Mouse (Mus musculus): ENCODE data around the gene Dennd1a. TPM values are rescaled to one million over a fixed set of nuclear protein-coding genes. Genes with fewer than 3 reads are reported as not detected.

Gene Dennd1a
- polyA plus RNA-seq, 1 experiment from 2014 or later: 3.8 TPM

DNA sequence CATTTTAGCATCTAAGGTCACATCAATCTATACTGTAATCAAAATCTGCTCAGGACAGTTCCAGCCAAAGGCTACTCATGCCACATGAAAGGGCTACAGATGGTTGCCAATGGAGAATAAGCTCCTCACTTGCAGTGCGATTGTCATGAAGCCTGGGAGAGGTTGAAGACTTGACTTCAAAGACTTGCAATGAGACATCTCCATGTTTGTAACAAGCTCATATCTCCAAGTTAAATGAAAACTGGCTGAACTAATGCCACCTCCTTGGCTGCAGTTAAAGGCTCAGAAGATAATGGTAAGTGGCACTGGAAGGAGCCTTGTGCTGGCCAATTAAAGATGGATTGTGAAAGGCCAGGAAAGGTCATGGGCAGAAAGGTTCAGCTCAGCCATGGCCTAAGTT lies 247.6 kb downstream of the Dennd1a start:
- Histone ChIP-seq H3K4me2 (ENCODE audit: low read depth, low read length) (no peak overlapping the region), H3K36me3 (replicated peaks; ENCODE audit: insufficient read depth, low read length) (no peaks in the 10 kb centered on the region), H3K9me3 (ENCODE audit: low read length) (no peaks in the 10 kb centered on the region), H3K4me1 (ENCODE audit: insufficient read depth) (no peaks in the 10 kb centered on the region), H3K9ac (replicated peaks) (no peak overlapping the region), H3K27ac (ENCODE audit: low read depth) (no peak overlapping the region), H3K27me3 (ENCODE audit: insufficient read depth, low read length) (no peaks in the 10 kb centered on the region), H3K4me3 (ENCODE audit: low read depth, low read length) (no peak overlapping the region)
- TF ChIP-seq CTCF (IDR thresholded peaks at IDR 0.05; ENCODE audit: low read depth) (no peak), EP300 (IDR thresholded peaks at IDR 0.05; ENCODE audit: low read depth) (no peak)
- DNase-seq (no peak), ATAC-seq (no peak)
- 95% methylated on average over 1 of the region's 1 CpGs for WGBS (ENCODE audit: insufficient replicate concordance)

DNA sequence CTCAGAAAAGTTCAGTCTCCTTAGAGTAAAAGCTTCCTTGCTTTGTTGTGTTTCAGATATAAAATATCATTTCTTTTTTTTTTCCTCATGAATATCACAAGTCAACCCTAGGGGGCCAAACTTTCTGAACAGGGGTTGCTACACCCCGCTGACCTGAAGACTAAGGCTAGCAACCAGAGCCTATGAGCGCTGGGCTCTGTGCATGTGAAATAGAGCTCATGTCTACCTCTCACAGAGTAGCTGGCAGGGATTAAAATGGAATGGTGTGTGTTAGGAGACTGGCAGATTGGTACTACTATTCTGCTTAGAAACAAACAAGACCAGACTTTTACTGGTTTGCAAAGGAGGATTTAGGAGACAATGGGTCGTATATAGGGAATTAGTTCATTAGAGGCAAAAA lies 258.9 kb downstream of the Dennd1a start:
- no peaks in the 10 kb centered on the region for H3K27me3 ChIP-seq (ENCODE audit: insufficient read depth, low read length)

DNA sequence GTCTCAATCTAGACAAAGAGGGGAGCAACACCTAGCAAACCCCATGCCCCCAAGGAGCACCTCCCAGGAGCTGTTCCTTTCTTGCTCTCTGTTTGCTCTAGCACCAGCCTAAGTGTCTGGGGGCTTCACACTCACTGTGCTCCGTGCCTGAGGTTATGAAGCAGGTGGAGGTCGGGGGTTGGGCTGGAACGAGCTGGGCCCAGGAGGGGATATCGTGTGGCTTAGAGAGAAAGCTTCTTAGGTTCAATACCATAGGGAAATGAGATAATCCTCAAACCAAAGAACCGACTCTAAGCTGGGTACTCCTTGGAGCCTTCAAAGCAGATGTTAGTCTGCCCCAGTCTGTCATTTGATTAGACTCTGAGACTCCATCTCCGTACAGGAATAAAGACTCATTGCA lies 261.6 kb downstream of the Dennd1a start:
- H3K4me2 ChIP-seq (ENCODE audit: low read depth, low read length): no peak overlapping the region
- WGBS (ENCODE audit: insufficient replicate concordance): 68% methylated on average over 6 of the region's 6 CpGs
- no peak overlapping the region for H3K27ac ChIP-seq (ENCODE audit: low read depth)
- H3K4me1 ChIP-seq (ENCODE audit: insufficient read depth): no peaks in the 10 kb centered on the region
- no peaks in the 10 kb centered on the region for H3K27me3 ChIP-seq (ENCODE audit: insufficient read depth, low read length)
- no peak overlapping the region for H3K9ac ChIP-seq (replicated peaks)
- no peak for ATAC-seq
- no peaks in the 10 kb centered on the region for H3K36me3 ChIP-seq (replicated peaks; ENCODE audit: insufficient read depth, low read length)
- no peak for DNase-seq
- no peaks in the 10 kb centered on the region for H3K9me3 ChIP-seq (ENCODE audit: low read length)
- H3K4me3 ChIP-seq (ENCODE audit: low read depth, low read length): no peak overlapping the region
- TF ChIP-seq EP300 (IDR thresholded peaks at IDR 0.05; ENCODE audit: low read depth): no peak
- TF ChIP-seq CTCF (IDR thresholded peaks at IDR 0.05; ENCODE audit: low read depth): no peak

More for the DNA sequence above, 258.9 kb downstream of the Dennd1a start:
- no peak overlapping the region for H3K27ac ChIP-seq (ENCODE audit: low read depth)
- ATAC-seq (no peak), DNase-seq (no peak)
- TF ChIP-seq CTCF (IDR thresholded peaks at IDR 0.05; ENCODE audit: low read depth) (no peak), EP300 (IDR thresholded peaks at IDR 0.05; ENCODE audit: low read depth) (no peak)
- no peaks in the 10 kb centered on the region for H3K4me1 ChIP-seq (ENCODE audit: insufficient read depth)
- no peaks in the 10 kb centered on the region for H3K36me3 ChIP-seq (replicated peaks; ENCODE audit: insufficient read depth, low read length)
- no peak overlapping the region for H3K4me2 ChIP-seq (ENCODE audit: low read depth, low read length)
- H3K9ac ChIP-seq (replicated peaks): no peak overlapping the region
- no peak overlapping the region for H3K4me3 ChIP-seq (ENCODE audit: low read depth, low read length)
- no peaks in the 10 kb centered on the region for H3K9me3 ChIP-seq (ENCODE audit: low read length)
- WGBS (ENCODE audit: insufficient replicate concordance): 85% methylated on average over 3 of the region's 3 CpGs

DNA sequence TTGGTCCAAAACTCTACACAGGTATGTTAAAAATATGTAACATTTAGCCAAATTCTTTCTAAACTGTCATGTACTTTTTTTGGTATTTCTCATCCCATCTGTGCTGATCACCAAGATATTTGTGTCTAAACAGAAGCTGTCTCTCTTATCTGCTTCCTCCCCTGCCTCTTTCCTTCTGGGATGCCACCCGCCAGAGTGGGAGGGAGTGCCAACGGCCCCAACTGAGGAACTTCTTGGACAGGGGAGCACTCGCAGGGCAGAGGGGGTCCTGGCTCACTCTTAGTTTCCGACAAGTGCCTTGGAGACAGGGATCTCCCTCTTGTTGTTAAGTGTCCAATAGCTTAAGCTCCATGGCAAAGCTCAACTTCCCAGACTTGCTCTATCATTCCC lies 263.5 kb downstream of the Dennd1a start:
- ATAC-seq (no peak), DNase-seq (no peak)
- Histone ChIP-seq H3K36me3 (replicated peaks; ENCODE audit: insufficient read depth, low read length) (no peaks in the 10 kb centered on the region), H3K9me3 (ENCODE audit: low read length) (no peaks in the 10 kb centered on the region), H3K4me3 (ENCODE audit: low read depth, low read length) (no peak overlapping the region), H3K27ac (ENCODE audit: low read depth) (no peak overlapping the region), H3K9ac (replicated peaks) (no peak overlapping the region), H3K4me1 (ENCODE audit: insufficient read depth) (no peaks in the 10 kb centered on the region), H3K4me2 (ENCODE audit: low read depth, low read length) (no peak overlapping the region), H3K27me3 (ENCODE audit: insufficient read depth, low read length) (no peaks in the 10 kb centered on the region)
- TF ChIP-seq CTCF (IDR thresholded peaks at IDR 0.05; ENCODE audit: low read depth) (no peak), EP300 (IDR thresholded peaks at IDR 0.05; ENCODE audit: low read depth) (no peak)
- WGBS (ENCODE audit: insufficient replicate concordance): 60% methylated on average over 4 of the region's 4 CpGs

DNA sequence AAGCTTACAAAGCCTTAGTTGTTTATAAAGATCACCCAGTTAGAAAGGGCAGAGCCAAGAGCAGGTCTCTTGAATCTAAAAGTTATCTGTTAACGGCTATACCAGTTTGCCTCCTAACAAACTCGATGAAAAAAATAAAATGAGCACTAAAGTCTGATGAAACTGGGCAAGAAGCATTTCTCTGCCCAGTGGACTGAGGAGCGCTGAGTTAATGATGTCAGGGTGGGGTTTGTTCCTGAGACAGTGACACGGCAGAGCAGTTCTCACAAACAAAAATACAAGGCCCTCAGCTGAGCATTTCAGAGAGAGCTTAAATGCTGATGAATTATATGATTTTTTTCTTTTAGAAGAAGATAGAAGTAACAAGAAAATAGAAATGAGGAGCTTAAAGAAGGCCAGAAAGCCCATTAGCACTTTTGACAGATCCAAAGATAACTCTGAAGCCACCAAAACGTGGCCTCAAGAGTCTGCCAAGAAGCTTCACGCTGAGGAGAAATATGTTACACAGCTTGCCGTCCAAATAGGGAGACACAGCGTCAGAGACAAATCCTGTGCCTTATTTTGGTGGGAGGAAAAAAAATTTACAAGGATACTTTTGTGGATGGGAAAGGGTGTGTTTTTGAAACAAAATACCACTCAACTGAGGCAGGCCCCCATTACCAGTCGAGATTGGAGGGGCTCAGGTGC lies 264.0 kb downstream of the Dennd1a start:
- ATAC-seq: no peak

DNA sequence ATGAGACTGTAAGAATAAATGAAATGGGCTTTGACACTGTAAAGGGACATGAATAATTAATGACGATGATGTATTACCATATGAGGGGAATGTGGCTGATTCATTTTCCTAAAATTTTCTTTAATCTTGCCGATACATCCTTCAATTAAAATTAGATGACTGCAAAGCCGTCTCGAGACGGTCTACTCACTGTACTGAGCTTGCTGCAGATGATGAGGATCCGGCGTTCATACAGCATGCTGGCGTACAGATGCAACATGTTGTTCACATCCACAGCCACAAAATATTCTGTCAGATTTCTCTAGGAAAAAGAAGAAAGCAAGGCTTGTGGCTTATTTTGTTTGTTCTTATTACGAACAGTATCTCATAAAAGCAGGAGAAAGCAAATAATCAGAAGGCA lies 266.0 kb downstream of the Dennd1a start:
- Histone ChIP-seq H3K9ac (replicated peaks) (no peak overlapping the region), H3K4me1 (ENCODE audit: insufficient read depth) (no peaks in the 10 kb centered on the region), H3K36me3 (replicated peaks; ENCODE audit: insufficient read depth, low read length) (no peaks in the 10 kb centered on the region), H3K27me3 (ENCODE audit: insufficient read depth, low read length) (no peaks in the 10 kb centered on the region), H3K4me2 (ENCODE audit: low read depth, low read length) (no peak overlapping the region), H3K27ac (ENCODE audit: low read depth) (no peak overlapping the region), H3K4me3 (ENCODE audit: low read depth, low read length) (no peak overlapping the region), H3K9me3 (ENCODE audit: low read length) (no peaks in the 10 kb centered on the region)
- ATAC-seq: no peak
- no peak for DNase-seq
- TF ChIP-seq EP300 (IDR thresholded peaks at IDR 0.05; ENCODE audit: low read depth) (no peak), CTCF (IDR thresholded peaks at IDR 0.05; ENCODE audit: low read depth) (no peak)
- 88% methylated on average over 9 of the region's 9 CpGs for WGBS (ENCODE audit: insufficient replicate concordance)

More for the DNA sequence above, 264.0 kb downstream of the Dennd1a start:
- no peak overlapping the region for H3K9ac ChIP-seq (replicated peaks)
- H3K27me3 ChIP-seq (ENCODE audit: insufficient read depth, low read length): no peaks in the 10 kb centered on the region
- no peaks in the 10 kb centered on the region for H3K4me1 ChIP-seq (ENCODE audit: insufficient read depth)
- no peak overlapping the region for H3K4me3 ChIP-seq (ENCODE audit: low read depth, low read length)
- no peak overlapping the region for H3K4me2 ChIP-seq (ENCODE audit: low read depth, low read length)
- H3K36me3 ChIP-seq (replicated peaks; ENCODE audit: insufficient read depth, low read length): no peaks in the 10 kb centered on the region
- H3K27ac ChIP-seq (ENCODE audit: low read depth): no peak overlapping the region
- no peak for DNase-seq
- no peaks in the 10 kb centered on the region for H3K9me3 ChIP-seq (ENCODE audit: low read length)
- TF ChIP-seq CTCF (IDR thresholded peaks at IDR 0.05; ENCODE audit: low read depth) (no peak), EP300 (IDR thresholded peaks at IDR 0.05; ENCODE audit: low read depth) (no peak)
- WGBS (ENCODE audit: insufficient replicate concordance): 75% methylated on average over 9 of the region's 9 CpGs

All from liver, postnatal 0 days (tissue).